9 mouse cellular contexts compared by ENCODE assay signal in genomic region chr10:77627497-77627896, GRCm38 (mm10). TPM values are rescaled to one million over a fixed set of nuclear protein-coding genes. Genes with fewer than 3 reads are reported as not detected.
DNase-seq lines count a peak whose midpoint lies in the region; ATAC-seq and TF ChIP-seq lines count a peak whose summit lies in the region.
"Had no signal": no experiment of that assay in that cellular context is flagged by ENCODE, and none has a peak within 500 bp of the region (broad histone marks: within the 10 kb centered on the region; RNA-seq: fewer than 3 reads in every experiment).

No protein-coding gene starts in this region.

- peaks cover 12% of the 10 kb centered on the region; the same call in 1 of the 2 replicates for H3K4me1 ChIP-seq in hindbrain, postnatal 0 days (ENCODE audit: insufficient read depth, low read length)
- H3K4me1 ChIP-seq in megakaryocyte, embryonic 14.5 days: peaks cover 74% of the 10 kb centered on the region

- H3K27ac ChIP-seq in hindbrain, postnatal 0 days: no peak overlapping the region

- H3K36me3 ChIP-seq in hindbrain, postnatal 0 days (ENCODE audit: insufficient read depth, low read length): peaks cover 7% of the 10 kb centered on the region; the same call in 1 of the 2 replicates
- peaks cover 62% of the 10 kb centered on the region for H3K36me3 ChIP-seq in megakaryocyte, embryonic 14.5 days (replicated peaks; ENCODE audit: low read length)

- 31% methylated on average over 2 of the region's 2 CpGs for WGBS in hindbrain, postnatal 0 days

- peak; percentile 65 for ATAC-seq in hindbrain, postnatal 0 days

- H3K4me3 ChIP-seq in hindbrain, postnatal 0 days (ENCODE audit: low read length): no peak overlapping the region
- peak overlapping the region; percentile 46 for H3K4me3 ChIP-seq in megakaryocyte, embryonic 14.5 days (replicated peaks)

- peak; percentile 81 for DNase-seq in R1 (ENCODE audit: low read depth, low spot score)
- DNase-seq in cerebellum, postnatal 10 days: peak; percentile 89 to 91
- DNase-seq in gastrocnemius, adult 18-20 months (ENCODE audit: low spot score): peak; percentile 84
- DNase-seq in hindbrain, postnatal 0 days (ENCODE audit: low spot score): peak; percentile 87
- peak; percentile 72 for DNase-seq in left cerebral cortex, adult 11 months (ENCODE audit: low spot score)
- peak; percentile 73 for DNase-seq in right cerebral cortex, adult 18-20 months
- DNase-seq in urinary bladder, postnatal 25 days (ENCODE audit: low spot score): peak; percentile 74

- no peak overlapping the region for H3K9ac ChIP-seq in hindbrain, postnatal 0 days (replicated peaks; ENCODE audit: low read length)

- H3K4me2 ChIP-seq in hindbrain, postnatal 0 days (ENCODE audit: low read depth, low read length): no peak overlapping the region

- no peaks in the 10 kb centered on the region for H3K9me3 ChIP-seq in hindbrain, postnatal 0 days (ENCODE audit: low read length)
- H3K9me3 ChIP-seq in megakaryocyte, embryonic 14.5 days: no peaks in the 10 kb centered on the region

- no peaks in the 10 kb centered on the region for H3K27me3 ChIP-seq in hindbrain, postnatal 0 days (ENCODE audit: insufficient read depth, low read length)
- no peaks in the 10 kb centered on the region for H3K27me3 ChIP-seq in megakaryocyte, embryonic 14.5 days (replicated peaks)

- TF ChIP-seq CTCF in hindbrain, postnatal 0 days (IDR thresholded peaks at IDR 0.05; ENCODE audit: low read depth): peak; percentile 99

RNA-seq across cellular contexts. Expression of gene Ube2g2, which starts 5.4 kb away (rescaled TPM):
- 100 to 1,000 TPM in 1 of 2 experiments, 10 to 100 TPM in 1; 96.1 to 101 TPM for total RNA-seq in gastrocnemius, adult 18-20 months (2021)
- 45.1 and 48.3 TPM in 2 replicates for total RNA-seq in hindbrain, postnatal 0 days (2014; rRNA removed)
- 65.8 and 73.8 TPM in 2 replicates for polyA plus RNA-seq in hindbrain, postnatal 0 days (2015; fragmentation: Nextera tagmentation; extraction: Ambion mirVana)
- polyA plus RNA-seq in megakaryocyte, embryonic 14.5 days (2012; ENCODE audit: insufficient read depth, low replicate concordance): 14.2 and 28.4 TPM in 2 replicates

RNA-seq across cellular contexts. Expression of gene Gm49325, which starts 21.5 kb away (rescaled TPM):
- total RNA-seq in gastrocnemius, adult 18-20 months (2021): 10 to 100 TPM in 1 of 2 experiments, 1 to 10 TPM in 1; 8.6 to 11.4 TPM
- total RNA-seq in hindbrain, postnatal 0 days (2014; rRNA removed): 4.0 TPM in 1 of 2 replicates, not detected in the other
- polyA plus RNA-seq in hindbrain, postnatal 0 days (2015; fragmentation: Nextera tagmentation; extraction: Ambion mirVana): 11.1 and 12.8 TPM in 2 replicates
- 9.0 and 23.2 TPM in 2 replicates for polyA plus RNA-seq in megakaryocyte, embryonic 14.5 days (2012; ENCODE audit: insufficient read depth, low replicate concordance)
- polyA plus RNA-seq: large intestine, adult 2 months had no signal

RNA-seq across cellular contexts. Expression of gene Sumo3, which starts 21.6 kb away (rescaled TPM):
- 10 to 100 TPM; 44.5 to 47.4 TPM for total RNA-seq in gastrocnemius, adult 18-20 months (2021)
- total RNA-seq in hindbrain, postnatal 0 days (2014; rRNA removed): 217 and 218 TPM in 2 replicates
- 330 and 348 TPM in 2 replicates for polyA plus RNA-seq in hindbrain, postnatal 0 days (2015; fragmentation: Nextera tagmentation; extraction: Ambion mirVana)
- polyA plus RNA-seq in megakaryocyte, embryonic 14.5 days (2012; ENCODE audit: insufficient read depth, low replicate concordance): 11.6 and 90.7 TPM in 2 replicates

RNA-seq across cellular contexts. Expression of gene Pttg1ip, which starts 46.0 kb away (rescaled TPM):
- 10 to 100 TPM; 23.0 to 33.6 TPM for total RNA-seq in gastrocnemius, adult 18-20 months (2021)
- 85.9 and 94.0 TPM in 2 replicates for total RNA-seq in hindbrain, postnatal 0 days (2014; rRNA removed)
- 87.3 and 87.5 TPM in 2 replicates for polyA plus RNA-seq in hindbrain, postnatal 0 days (2015; fragmentation: Nextera tagmentation; extraction: Ambion mirVana)
- 284 and 814 TPM in 2 replicates for polyA plus RNA-seq in megakaryocyte, embryonic 14.5 days (2012; ENCODE audit: insufficient read depth, low replicate concordance)

RNA-seq across cellular contexts. Expression of gene Tspear, which starts 58.9 kb away (rescaled TPM):
- total RNA-seq in gastrocnemius, adult 18-20 months (2021): not detected
- 0.42 and 4.4 TPM in 2 replicates for total RNA-seq in hindbrain, postnatal 0 days (2014; rRNA removed)
- 0.93 and 1.3 TPM in 2 replicates for polyA plus RNA-seq in hindbrain, postnatal 0 days (2015; fragmentation: Nextera tagmentation; extraction: Ambion mirVana)
- 1.0 and 1.3 TPM in 2 replicates for polyA plus RNA-seq in megakaryocyte, embryonic 14.5 days (2012; ENCODE audit: insufficient read depth, low replicate concordance)
